Mouse (Mus musculus) brain, adult 2 months (tissue): ENCODE measurements around the gene Ndufb3.
"Not testable (repeated sequence)": the region's sequence is repeated elsewhere in the genome, so short reads cannot be mapped to it uniquely, and the experiment has no call there.

Experiments
- DNase-seq: peaks from one replicate; pipeline ENCODE4 v3.0.0; 2011; ENCODE audit warnings: low read depth, low spot score

The Ndufb3 gene

GRCm38 (mm10) chr1:58586171-58586997 lies at the start of gene Ndufb3, which contains the start of gene Fam126b:
Gene Ndufb3 (plus strand): TSS chr1:58586384.
Gene Fam126b (minus strand): TSS chr1:58586323.
- DNase-seq, result peak; percentile 98

DNA sequence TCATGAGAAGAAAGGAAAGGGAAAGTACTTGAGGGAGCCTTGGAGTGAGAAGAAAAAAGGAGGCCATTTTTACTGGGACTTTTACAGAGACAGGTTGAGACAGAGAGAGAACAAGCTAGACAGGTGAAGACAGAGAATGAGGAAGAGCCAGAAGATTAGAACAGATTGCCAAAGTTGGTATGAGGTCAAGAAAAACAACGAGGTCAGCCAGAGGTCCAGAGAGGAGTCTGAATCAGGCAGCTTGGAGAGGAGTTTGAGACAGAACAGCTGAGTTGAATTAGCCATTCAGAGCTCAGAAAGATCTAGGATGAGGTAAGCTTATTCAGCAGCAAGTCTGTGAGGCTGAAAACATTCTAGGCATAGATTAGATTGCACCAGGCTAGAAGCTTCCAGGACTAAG lies 44.8 kb upstream of the Ndufb3 start:
- DNase-seq, result no peak

GRCm38 (mm10) chr1:58560370-58560769 lies 25.8 kb upstream of the Ndufb3 start:
- not testable (repeated sequence) for DNase-seq

- peak; percentile 76 for DNase-seq
Measured at GRCm38 (mm10) chr1:58562455-58562854, 23.7 kb upstream of the Ndufb3 start.

DNA sequence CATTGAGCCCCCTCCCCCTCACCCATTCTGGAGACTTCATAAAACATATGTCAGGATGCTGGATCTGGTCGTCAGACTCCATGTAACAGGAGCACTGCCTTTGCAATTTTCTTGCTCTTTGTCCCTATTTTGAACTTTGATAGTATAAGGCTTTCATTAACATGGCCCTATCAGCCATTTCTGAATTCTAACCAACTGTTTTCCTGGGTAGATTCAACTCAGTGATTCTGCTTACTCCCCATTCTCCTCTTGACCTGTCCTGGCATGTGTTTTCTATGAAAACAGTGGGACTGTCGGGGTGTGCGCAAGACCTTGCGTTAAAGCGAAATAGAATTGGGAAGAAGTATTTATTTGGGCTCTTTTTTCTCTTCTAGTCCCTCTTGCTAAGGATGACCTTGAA lies 21.2 kb upstream of the Ndufb3 start:
- no peak for DNase-seq

DNA sequence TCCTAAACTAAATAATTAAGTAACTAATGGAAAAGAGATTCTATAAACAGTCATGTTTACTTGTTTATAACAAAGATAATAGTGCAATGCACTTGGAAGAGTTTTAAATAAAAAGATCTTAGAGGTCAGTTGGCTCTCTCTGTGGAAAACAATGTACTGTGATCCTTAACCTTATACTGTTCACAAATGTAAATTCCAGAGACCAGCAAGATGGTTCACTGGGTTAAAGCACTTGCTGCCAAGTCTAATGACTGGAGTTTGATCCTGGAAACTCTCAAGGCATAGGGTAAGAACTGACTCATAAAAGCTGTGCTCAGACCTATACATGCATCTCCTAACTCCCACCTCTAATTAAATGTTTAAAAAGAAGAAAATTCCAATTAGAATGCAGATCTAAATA lies 19.6 kb upstream of the Ndufb3 start:
- DNase-seq, result no peak

DNA sequence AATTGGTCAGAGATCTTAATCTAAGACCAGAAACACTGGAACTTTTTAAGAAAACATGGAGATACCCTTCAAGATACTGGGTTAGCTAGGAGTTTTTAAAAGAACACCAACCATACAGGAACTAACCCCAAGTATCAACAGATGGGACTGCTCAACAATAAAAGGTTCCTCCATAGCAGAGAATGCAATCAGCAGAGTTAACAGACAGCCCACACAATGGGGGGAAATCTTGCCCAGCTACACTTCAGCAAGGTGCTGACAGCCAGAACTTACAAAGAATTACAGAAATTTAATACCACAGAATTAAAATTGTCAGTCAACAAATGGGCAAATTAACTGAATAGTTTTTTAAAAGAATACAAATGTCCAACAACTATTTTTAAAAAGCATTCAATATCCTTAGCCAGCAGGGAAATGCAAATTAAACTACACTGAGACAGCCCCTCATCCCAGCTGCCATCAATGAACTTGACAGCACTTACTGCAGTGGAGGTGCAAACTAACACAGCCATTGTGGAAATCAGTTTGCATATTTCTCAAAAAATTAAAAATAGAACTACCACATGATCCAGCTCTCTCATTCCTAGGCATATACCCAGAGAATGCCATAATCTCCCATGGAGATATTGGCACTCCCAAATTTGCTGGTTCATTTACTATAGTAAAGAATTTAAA lies 17.6 kb upstream of the Ndufb3 start:
- peak; percentile 27 for DNase-seq

DNA sequence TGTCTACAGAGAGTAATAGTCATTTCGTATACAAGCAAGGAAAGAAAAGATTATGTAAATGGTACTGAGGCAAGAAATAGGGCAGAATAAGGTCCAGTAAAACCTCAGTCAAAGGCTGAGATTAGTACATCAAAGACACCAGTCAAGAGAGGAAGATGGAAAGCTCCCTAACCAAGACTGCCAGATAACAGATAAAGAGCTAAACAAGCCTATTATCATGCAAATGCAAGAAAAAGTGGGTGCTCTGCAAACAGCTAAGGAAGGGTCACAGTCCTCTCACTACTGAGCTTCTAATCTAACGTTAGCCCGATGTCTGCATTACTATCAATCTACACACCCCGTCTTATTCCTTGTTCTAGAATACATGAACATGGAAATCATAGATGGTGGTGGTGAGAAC lies 15.7 kb upstream of the Ndufb3 start:
- no peak for DNase-seq

- peak; percentile 17 for DNase-seq
Measured at GRCm38 (mm10) chr1:58579179-58579578, 7.0 kb upstream of the Ndufb3 start.

GRCm38 (mm10) chr1:58582611-58583010 lies 3.6 kb upstream of the Ndufb3 start:
- DNase-seq, result peak; percentile 12

DNA sequence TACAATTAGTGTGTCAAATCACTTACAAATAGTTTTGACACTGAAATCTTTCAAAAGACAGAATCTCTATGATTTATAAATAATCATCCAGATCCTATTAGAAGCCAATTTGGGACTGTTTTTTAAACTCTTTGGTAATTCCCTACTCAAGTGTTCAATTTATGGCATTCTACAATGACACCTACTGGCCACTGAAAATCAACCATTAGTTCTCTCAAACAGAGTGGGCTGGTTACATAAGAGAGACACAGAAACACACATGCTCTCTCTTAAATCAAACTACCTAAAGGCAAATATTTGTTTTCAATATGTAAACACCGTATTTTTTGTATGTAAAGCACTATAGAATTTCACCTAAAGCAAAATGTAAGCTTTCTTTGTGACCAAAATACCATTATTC lies 1.9 kb upstream of the Ndufb3 start:
- peak; percentile 79 for DNase-seq

DNA sequence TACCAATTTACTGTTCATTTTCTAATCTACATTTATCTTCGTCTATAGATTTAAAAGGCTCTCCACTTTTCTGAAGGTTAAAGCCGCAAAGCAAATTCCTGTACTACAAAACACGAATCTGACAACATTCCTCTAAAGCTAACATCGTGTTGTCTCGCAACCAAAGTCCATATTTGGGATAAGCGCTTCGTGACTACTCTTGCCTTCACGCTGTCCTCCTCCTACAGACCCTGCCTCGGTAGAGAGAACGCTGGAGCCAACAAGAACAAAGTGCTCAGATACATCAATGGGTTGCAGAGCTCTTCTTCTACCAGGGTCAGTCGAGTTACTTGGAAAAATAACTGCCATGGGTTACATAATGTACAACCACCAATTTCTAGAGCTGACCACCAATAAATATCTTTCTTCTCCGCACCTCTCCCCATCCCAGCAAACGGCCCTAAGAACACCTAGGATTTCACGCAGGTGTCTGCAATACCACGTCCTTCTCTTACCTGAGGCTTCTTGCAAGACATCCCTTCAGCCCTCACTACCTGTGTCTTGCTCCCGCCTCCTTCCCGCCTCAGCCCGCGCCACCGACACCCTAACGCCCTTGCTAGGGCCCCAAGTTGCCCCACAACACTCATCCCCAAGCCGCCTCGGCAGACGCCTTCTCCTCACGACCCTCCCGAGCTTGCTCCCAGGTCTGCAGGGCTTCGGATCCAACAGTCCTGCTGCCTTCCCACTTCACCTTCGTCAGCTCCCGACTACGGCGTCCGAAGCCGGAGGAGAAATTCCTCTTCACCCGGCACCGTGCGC lies 612 bp upstream of the Ndufb3 start:
- DNase-seq, result peak; percentile 60

DNA sequence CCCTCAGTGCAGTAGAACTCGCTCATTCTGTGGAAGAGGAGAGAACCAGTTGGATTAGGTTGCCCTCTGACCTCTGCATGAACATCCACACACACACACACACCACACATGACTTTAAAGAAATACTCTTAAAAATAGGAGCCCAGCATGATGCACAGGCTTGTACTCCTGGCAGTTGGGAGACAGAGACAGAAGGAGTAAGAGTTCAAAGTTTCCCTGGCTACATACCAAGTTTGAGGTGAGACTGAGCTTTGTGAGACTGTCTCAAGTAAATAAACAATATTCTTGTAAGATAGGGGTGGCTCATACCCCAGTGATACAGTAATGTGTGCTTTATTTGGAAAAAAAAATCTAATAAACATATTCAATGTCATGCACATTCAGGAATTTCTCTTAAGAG lies 1.3 kb downstream of the Ndufb3 start:
- no peak for DNase-seq

- DNase-seq, result no peak
Measured at GRCm38 (mm10) chr1:58602681-58603080, 16.5 kb downstream of the Ndufb3 start.

- DNase-seq, result peak; percentile 14
Measured at GRCm38 (mm10) chr1:58603738-58604137, 17.6 kb downstream of the Ndufb3 start.

- not testable (repeated sequence) for DNase-seq
Measured at GRCm38 (mm10) chr1:58609591-58609990, 23.4 kb downstream of the Ndufb3 start.

DNA sequence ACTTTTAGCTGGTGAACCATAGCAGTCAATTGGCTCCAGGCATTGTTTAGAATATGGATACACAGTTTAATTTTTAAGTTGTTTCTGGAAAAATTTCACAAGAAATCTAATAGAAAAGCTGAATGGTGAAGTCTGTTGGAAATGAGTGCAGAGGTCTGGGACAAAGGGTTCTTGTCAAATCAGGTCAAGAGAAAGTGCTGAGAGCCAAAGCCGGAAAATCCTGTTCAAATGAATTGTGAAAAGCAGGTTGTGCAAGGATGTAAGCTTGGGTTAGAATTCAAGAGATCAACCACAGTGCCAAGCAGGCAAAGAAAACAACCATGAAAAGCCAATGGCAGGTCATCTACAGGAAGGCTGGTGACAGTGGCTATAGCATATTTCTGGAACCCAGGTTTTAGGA lies 24.0 kb downstream of the Ndufb3 start:
- DNase-seq, result no peak

- DNase-seq, result no peak
Measured at GRCm38 (mm10) chr1:58610611-58611010, 24.4 kb downstream of the Ndufb3 start.

- no peak for DNase-seq
Measured at GRCm38 (mm10) chr1:58613786-58614185, 27.6 kb downstream of the Ndufb3 start.

DNA sequence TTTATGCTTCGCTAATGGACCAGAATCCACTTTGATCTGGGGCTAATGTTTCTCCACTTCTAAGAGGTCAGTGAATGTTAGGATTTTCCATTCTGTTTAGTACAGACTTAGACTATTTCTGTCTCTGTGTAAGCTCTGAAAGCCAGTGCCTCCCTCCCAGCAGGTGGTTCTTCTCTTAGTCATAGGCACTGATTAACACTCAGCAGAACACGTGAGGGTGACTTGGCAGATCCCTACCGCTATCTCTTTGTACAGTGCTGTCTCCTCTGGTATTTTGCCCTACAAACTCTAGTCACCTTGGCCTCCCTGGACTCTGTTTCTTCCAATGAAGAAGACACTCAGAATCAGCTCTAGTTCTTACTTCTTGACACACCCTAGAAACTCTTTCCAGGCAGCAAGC lies 28.2 kb downstream of the Ndufb3 start:
- peak; percentile 92 for DNase-seq

GRCm38 (mm10) chr1:58615146-58615545 lies 29.0 kb downstream of the Ndufb3 start:
- no peak for DNase-seq

- DNase-seq, result no peak
Measured at GRCm38 (mm10) chr1:58616176-58616575, 30.0 kb downstream of the Ndufb3 start.
